Mouse (Mus musculus) heart, postnatal 0 days (tissue): Measurements from ENCODE around the gene Cbx6. TPM values are rescaled to one million over a fixed set of nuclear protein-coding genes. Genes with fewer than 3 reads are reported as not detected.

Experiments used
- ATAC-seq: fragments of 200-750 bp; cut with Nextera tagmentation; 2 replicates; pipeline ENCODE4 v1.8.0; 2017; ENCODE audit warnings: low read depth, moderate number of reproducible peaks, moderate library complexity; ENCODE audit not compliant: insufficient read depth
- DNase-seq: peaks from one replicate; pipeline ENCODE4 v3.0.0-alpha.2; 2016; ENCODE audit warnings: low spot score
- H3K27ac ChIP-seq: fragments of 300-500 bp; sonication (generic); 2 replicates; pipeline ENCODE4 v1.5.1; 2014; ENCODE audit warnings: low read depth, mild to moderate bottlenecking
- H3K27me3 ChIP-seq: fragments of 300-500 bp; sonication (generic); 2 replicates; pipeline ENCODE4 v1.6.1; 2014; ENCODE audit warnings: low read length, mixed read lengths; ENCODE audit not compliant: control insufficient read depth, insufficient read depth
- H3K36me3 ChIP-seq: fragments of 300-500 bp; sonication (generic); replicated peaks from 2 replicates; pipeline ENCODE4 v1.6.1; 2014; ENCODE audit warnings: low read length, mixed read lengths; ENCODE audit not compliant: control insufficient read depth, insufficient read depth
- H3K4me1 ChIP-seq: fragments of 300-500 bp; sonication (generic); 2 replicates; pipeline ENCODE4 v1.6.1; 2014; ENCODE audit warnings: antibody characterized with exemption; ENCODE audit not compliant: control insufficient read depth, insufficient read depth
- H3K4me2 ChIP-seq: fragments of 300-500 bp; sonication (generic); 2 replicates; pipeline ENCODE4 v1.6.1; 2014; ENCODE audit warnings: low read depth, mild to moderate bottlenecking, low read length, moderate library complexity
- H3K4me3 ChIP-seq: fragments of 300-500 bp; sonication (generic); 2 replicates; pipeline ENCODE4 v1.5.1; 2014; ENCODE audit warnings: low read depth, low read length
- H3K9ac ChIP-seq: fragments of 300-500 bp; sonication (generic); replicated peaks from 2 replicates; pipeline ENCODE4 v1.6.1; 2014; ENCODE audit warnings: low read depth, low read length, mixed read lengths
- H3K9me3 ChIP-seq: fragments of 300-500 bp; sonication (generic); replicated peaks from 2 replicates; pipeline ENCODE4 v1.6.1; 2016; ENCODE audit warnings: low read length; ENCODE audit not compliant: control insufficient read depth
- CTCF ChIP-seq: IDR thresholded peaks from 2 replicates; pipeline ENCODE4 v1.5.1; 2016; ENCODE audit warnings: antibody characterized with exemption, control low read depth, low read depth
- EP300 ChIP-seq: IDR thresholded peaks from 2 replicates; pipeline ENCODE4 v1.6.1; 2016; ENCODE audit warnings: antibody characterized with exemption, low read depth
- WGBS: fragments of 180-500 bp; shearing (Covaris S2); extraction: QIAGEN DNeasy Blood & Tissue Kit; methylation state at CpG from one replicate; pipeline ENCODE4 v1.1.7; 2014; 5-methylcytosine and 5-hydroxymethylcytosine counted together
- polyA plus RNA-seq: library from polyadenylated mRNA; unstranded; fragments of >200 nt; fragmentation: Nextera tagmentation; extraction: Ambion mirVana; gene quantifications from 2 replicates; pipeline ENCODE4 v1.2.1, GENCODE M21; 2015
- total RNA-seq: library from RNA; depleted of rRNA; stranded (reverse); fragments of >200 nt; gene quantifications from 2 replicates; pipeline ENCODE4 v1.2.3, GENCODE M21; 2014; ENCODE audit warnings: low replicate concordance

Gene Cbx6
- total and polyA plus RNA-seq, 2 experiments from 2014 or later = 24.9 to 51.8 TPM

GRCm38 (mm10) chr15:79792455-79792854 is 42.0 kb downstream of the Cbx6 start:
- no peaks in the 10 kb centered on the region for H3K4me1 ChIP-seq
- H3K27ac ChIP-seq = no peak overlapping the region
- ATAC-seq (no peak), DNase-seq (no peak)
- TF ChIP-seq CTCF = no peak
- TF ChIP-seq EP300 = no peak
- peaks cover 15% of the 10 kb centered on the region; the same call in 1 of the 2 replicates for H3K27me3 ChIP-seq
- WGBS = 24% methylated on average over 19 of the region's 19 CpGs
- no peaks in the 10 kb centered on the region for H3K36me3 ChIP-seq
- no peaks in the 10 kb centered on the region for H3K9me3 ChIP-seq
- H3K4me2 ChIP-seq = no peak overlapping the region
- H3K4me3 ChIP-seq = no peak overlapping the region
- no peak overlapping the region for H3K9ac ChIP-seq

GRCm38 (mm10) chr15:79791502-79791901 is 43.0 kb downstream of the Cbx6 start:
- TF ChIP-seq CTCF = peak; percentile 26
- no peak for TF ChIP-seq EP300
- Histone ChIP-seq H3K36me3 (no peaks in the 10 kb centered on the region), H3K27me3 (peaks cover 15% of the 10 kb centered on the region; the same call in 1 of the 2 replicates), H3K27ac (no peak overlapping the region), H3K4me3 (no peak overlapping the region), H3K9ac (no peak overlapping the region), H3K4me2 (no peak overlapping the region), H3K9me3 (no peaks in the 10 kb centered on the region), H3K4me1 (no peaks in the 10 kb centered on the region)
- ATAC-seq = peak; percentile 34; the same call in 1 of the 2 replicates
- DNase-seq = peak; percentile 59
- 3% methylated on average over 12 of the region's 12 CpGs for WGBS

GRCm38 (mm10) chr15:79790905-79791304 is 43.6 kb downstream of the Cbx6 start:
- Histone ChIP-seq H3K27me3 (peaks cover 15% of the 10 kb centered on the region; the same call in 1 of the 2 replicates), H3K9ac (no peak overlapping the region), H3K9me3 (no peaks in the 10 kb centered on the region), H3K4me1 (no peaks in the 10 kb centered on the region), H3K4me2 (no peak overlapping the region), H3K27ac (no peak overlapping the region), H3K36me3 (no peaks in the 10 kb centered on the region), H3K4me3 (no peak overlapping the region)
- TF ChIP-seq CTCF (no peak), EP300 (no peak)
- WGBS = 75% methylated on average over 6 of the region's 6 CpGs
- no peak for DNase-seq
- no peak for ATAC-seq

- DNase-seq = no peak
- H3K27ac ChIP-seq = no peak overlapping the region
- H3K9ac ChIP-seq = no peak overlapping the region
- peaks cover 15% of the 10 kb centered on the region; the same call in 1 of the 2 replicates for H3K27me3 ChIP-seq
- H3K4me3 ChIP-seq = no peak overlapping the region
- no peaks in the 10 kb centered on the region for H3K9me3 ChIP-seq
- no peak overlapping the region for H3K4me2 ChIP-seq
- ATAC-seq = no peak
- H3K36me3 ChIP-seq = no peaks in the 10 kb centered on the region
- WGBS = 45% methylated on average over 8 of the region's 8 CpGs
- no peak for TF ChIP-seq EP300
- no peak for TF ChIP-seq CTCF
- H3K4me1 ChIP-seq = no peaks in the 10 kb centered on the region
Observed at GRCm38 (mm10) chr15:79790111-79790510, 44.4 kb downstream of the Cbx6 start.

- TF ChIP-seq CTCF (no peak), EP300 (no peak)
- no peak overlapping the region for H3K9ac ChIP-seq
- no peaks in the 10 kb centered on the region for H3K4me1 ChIP-seq
- DNase-seq (no peak), ATAC-seq (no peak)
- peaks cover 15% of the 10 kb centered on the region; the same call in 1 of the 2 replicates for H3K27me3 ChIP-seq
- no peak overlapping the region for H3K27ac ChIP-seq
- H3K4me3 ChIP-seq = no peak overlapping the region
- no peaks in the 10 kb centered on the region for H3K36me3 ChIP-seq
- H3K4me2 ChIP-seq = no peak overlapping the region
- WGBS = 45% methylated on average over 8 of the region's 8 CpGs
- H3K9me3 ChIP-seq = no peaks in the 10 kb centered on the region
Observed at GRCm38 (mm10) chr15:79787815-79788214, 46.7 kb downstream of the Cbx6 start.

GRCm38 (mm10) chr15:79785056-79785455 is 49.4 kb downstream of the Cbx6 start:
- H3K9ac ChIP-seq = no peak overlapping the region
- 44% methylated on average over 1 of the region's 1 CpGs for WGBS
- H3K27me3 ChIP-seq = 0 out of 2 replicates have a peak, but pooled peaks cover 8% of the 10 kb centered on the region
- DNase-seq (no peak), ATAC-seq (no peak)
- no peak overlapping the region for H3K4me2 ChIP-seq
- no peaks in the 10 kb centered on the region for H3K4me1 ChIP-seq
- H3K9me3 ChIP-seq = no peaks in the 10 kb centered on the region
- TF ChIP-seq EP300 (no peak), CTCF (no peak)
- H3K4me3 ChIP-seq = no peak overlapping the region
- H3K36me3 ChIP-seq = no peaks in the 10 kb centered on the region
- no peak overlapping the region for H3K27ac ChIP-seq
